Mouse (Mus musculus) right cerebral cortex, adult 2 months (tissue): ENCODE measurements around the gene Lbp.
A peak's percentile ranks its signal among the peaks of the same experiment; 100 is the strongest.

ENCODE experiments used
- DNase-seq, 2 experiments: peaks; one replicate each; pipeline ENCODE4 v3.0.0; 2021 to 2022; ENCODE audit warnings: low spot score in 2 of 2

The Lbp gene

DNA sequence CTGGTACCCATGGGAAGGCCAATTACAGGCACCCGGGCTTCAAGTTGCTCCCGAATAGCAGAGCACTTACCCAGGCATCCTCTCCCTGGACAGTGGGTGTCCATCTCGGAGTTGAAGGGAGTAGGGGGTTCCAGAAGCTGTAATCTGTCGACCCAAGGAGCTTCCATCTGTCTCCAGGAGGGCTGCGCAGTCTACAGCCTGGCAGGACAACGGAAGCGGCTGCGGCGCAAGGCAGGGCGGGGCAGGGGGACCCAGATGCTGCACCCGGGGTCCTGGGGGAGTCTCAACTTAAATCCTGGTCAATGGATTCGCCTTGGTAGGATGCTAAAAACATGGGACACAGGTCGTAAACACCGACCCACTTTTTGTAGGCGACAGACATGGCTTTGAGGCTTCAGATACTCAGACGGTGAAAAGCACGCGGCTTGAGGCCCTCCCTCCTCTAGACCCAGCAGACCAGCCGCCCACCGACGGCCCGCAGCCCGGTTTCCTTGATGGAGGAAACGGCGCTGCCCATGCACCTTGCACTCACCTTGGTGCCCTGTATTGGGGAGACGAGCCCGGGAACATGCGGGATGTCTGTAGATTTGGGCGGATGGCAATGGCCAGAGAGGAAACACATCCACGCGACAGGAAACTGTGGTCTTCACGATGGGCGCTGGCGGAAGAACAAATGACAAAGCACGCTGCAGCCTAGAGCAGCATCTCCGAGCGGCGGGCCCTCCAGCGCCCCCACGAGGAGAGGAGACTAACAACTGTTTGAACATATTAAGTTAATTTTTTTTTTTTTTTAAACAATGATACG is 54.8 kb downstream of the Lbp start:
- DNase-seq, result peak; percentile 89 to 91

DNA sequence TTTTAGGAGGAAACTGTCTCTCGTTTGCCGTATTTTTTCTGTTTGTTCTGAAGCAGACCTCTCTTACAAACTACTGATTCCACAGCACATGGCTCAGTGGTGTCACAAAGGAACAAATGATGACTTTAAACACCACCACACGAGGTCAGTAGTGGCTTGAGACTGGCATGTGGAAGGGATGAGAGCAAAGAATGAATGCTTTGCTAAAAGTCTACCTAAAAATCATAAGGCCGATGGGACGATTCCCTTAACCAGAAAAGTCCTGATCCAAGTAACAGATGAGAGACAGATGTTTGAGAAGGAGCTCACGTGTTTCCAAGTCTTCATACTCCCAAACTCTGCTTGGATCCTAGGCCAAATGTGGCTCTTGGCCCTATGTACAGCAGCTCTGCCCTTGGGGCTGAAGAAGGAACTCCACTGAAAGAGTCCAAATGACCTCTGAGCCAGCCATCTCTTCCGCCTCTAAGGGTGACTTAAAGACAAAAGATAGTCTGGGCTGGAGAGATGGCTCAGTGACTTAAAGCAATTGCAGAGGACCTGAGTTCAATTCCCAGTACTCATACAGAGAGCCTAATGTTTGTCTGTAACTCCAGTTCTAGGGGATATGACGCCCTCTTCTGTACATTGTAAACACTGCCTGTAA is 55.5 kb downstream of the Lbp start:
- DNase-seq, result no peak

DNA sequence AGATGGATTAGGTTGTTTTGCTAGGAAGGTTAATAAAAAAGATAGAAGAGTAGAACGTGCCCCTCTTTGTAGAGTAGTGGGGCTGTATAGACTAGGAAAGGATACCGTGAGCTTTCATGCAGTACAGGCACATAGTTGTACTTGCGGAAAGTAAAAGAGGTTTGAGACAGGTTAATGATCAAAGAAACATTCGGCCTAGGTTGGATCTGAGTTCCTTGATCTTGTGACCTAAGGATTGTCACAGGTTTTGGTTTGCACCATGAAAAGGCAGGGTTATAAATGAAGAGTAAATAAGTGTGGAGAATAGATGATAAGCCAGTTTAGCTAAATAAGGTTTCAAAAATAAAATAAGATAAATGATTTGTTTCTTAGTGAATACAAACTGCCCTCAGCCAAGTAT is 57.9 kb downstream of the Lbp start:
- DNase-seq, result no peak

DNA sequence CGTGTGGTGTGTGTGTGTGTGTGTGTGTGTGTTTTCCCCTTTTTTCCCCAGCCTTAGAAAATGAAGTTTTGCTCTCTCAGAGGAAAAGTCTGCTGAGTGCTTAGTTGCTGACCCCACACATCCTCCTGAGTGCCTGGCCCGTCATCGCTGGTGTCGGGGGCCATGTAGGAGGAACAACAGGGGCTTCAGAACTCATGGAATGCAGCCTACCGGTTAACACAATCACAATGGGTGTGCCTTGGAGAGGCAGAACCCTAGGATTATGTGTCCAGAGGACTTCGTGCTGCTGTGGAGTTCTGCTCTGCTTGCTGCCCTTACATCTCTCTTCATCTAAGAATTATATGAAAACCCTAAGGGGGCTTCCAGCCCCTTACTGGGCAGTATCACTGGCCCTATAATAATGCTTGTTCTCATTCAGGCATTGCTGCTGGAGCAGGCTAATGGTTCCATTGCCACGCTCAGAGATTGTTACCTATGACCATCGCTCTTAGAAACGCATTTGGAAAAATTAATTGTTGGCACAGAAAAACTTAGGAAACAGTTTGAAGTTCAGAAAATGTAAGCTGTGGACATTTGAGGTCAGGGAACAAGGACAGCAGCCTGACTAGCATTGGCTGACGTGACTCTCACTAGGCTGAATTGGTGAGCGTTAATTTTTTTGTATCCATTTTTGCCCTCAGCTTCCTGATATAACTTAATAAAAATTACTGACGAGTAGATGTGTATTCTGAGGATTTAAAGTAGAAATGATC is 59.0 kb downstream of the Lbp start:
- no peak for DNase-seq

DNA sequence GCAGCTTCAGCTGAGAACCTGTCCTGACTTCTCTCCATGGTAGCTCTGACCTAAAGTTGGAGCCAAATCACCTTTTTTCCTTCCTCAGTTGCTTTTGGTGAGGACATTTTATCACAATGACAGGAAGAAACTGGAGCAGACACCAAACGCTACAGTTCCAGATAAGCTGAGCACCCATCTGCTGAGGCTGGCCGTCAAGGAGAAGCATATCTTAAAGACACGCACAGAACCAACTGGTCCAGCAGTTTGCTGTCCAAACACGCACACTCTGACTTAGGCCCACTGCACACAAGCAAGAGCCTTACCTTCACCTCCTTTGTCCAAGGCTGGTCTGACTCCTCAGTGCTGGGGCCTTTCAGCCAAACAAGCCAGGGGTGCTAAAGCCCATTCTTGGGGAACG is 61.4 kb downstream of the Lbp start:
- DNase-seq, result no peak

DNA sequence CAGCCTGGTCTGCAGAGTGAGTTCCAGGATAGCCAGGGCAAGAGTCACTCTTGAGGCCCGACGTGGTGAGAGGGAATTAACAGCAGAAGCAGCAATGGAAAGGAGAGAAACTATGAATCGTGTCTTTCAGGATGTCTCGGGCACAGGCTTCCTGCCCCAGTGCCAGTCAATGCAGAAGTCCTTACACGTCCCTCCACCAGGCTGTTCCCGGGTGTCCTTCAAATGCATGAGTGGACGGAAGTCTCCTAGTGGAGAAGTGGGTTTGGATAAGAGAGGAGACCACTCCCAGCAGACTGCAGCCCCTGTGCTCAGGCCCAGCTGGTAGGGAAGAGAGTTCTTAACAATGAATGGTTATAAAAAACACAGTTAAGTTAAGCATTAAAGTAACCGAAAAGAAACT is 62.0 kb downstream of the Lbp start:
- no peak for DNase-seq

DNA sequence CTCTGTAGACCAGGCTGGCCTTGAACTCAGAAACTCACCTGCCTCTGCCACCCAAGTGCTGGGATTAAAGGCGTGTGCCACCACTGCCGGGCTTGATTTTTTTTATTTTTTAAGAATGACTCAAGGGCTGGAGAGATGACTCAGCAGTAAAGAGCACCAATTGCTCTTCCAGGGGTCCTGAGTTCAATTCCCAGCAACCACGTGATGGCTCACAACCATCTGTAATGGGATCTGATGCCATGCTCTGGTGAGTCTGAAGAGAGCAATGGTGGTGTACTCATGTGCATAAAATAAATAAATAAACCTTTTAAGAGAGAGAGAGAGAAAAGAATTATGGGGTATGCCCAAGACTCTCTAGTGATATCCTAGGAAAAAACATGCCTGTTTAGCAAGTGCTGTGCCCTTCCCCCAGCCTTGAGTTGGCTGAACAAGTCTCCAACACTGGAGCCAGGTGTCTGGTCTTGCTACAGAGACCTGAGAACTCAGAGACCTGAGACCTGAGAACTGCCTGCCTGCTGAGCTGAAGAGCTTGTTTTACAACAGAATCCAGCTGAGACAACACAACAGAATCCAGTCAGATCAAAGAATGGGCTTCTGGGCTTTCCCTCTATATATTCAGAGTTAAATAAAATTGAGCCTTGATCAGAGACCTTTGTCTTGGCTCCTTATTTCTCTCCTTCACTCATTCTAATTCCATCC is 63.3 kb downstream of the Lbp start:
- no peak for DNase-seq

DNA sequence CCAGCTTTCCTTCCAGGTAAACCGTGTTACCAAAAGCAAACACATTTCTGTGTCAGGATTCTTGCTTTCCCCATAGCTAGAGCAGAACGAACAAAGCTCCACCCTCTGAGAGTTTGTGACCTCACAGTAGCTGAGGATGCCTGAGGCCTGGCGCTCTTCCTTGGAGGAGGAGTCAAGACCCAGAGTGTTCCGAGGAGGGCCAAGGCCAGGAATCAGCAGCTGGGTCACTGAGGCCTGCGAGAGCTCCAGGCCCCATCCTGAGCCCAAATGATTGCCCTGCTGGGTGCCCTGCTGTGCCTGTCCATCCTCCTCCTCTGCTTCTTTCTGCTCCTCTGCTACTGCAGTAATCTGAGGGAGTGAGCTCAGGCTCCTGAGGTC is 63.9 kb downstream of the Lbp start:
- no peak for DNase-seq

DNA sequence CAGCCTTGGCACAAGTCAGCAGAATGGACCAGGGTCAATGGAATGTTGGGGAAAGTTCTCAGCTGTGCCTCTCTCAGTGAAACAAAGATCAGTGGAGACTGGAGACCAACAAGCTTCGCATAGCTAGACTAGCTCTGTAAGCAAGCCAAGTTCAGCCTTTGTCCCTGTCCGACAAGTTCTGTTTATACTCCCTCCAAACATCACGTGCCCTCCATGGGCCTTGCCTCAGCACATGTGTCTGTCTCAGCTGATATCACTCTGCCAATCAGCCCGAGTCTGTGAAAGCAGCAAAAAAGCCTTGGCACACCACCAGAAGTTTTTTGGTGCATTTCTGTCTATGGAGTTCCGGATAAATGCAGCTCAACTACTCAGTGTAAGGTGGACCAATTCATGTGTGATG is 66.8 kb downstream of the Lbp start:
- no peak for DNase-seq

DNA sequence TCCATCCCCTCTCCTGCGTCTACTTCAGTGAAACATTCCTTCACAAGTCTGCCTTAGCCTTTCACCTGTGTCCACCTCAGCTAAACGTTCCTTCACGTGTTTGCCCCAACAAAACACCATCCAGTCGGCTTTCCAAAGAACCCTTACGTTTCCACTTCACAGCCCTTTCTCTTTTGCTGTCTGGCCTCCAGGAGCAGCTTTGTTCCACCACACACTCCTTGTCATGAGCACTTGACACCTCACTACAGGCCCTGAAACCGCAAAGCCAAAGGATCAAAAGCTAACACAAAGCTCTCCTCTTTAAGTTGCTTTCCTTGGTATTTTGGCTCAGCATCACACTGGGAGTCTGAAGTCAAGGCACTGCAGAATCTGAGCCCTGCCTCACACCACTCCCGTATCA is 67.2 kb downstream of the Lbp start:
- DNase-seq, result no peak

DNA sequence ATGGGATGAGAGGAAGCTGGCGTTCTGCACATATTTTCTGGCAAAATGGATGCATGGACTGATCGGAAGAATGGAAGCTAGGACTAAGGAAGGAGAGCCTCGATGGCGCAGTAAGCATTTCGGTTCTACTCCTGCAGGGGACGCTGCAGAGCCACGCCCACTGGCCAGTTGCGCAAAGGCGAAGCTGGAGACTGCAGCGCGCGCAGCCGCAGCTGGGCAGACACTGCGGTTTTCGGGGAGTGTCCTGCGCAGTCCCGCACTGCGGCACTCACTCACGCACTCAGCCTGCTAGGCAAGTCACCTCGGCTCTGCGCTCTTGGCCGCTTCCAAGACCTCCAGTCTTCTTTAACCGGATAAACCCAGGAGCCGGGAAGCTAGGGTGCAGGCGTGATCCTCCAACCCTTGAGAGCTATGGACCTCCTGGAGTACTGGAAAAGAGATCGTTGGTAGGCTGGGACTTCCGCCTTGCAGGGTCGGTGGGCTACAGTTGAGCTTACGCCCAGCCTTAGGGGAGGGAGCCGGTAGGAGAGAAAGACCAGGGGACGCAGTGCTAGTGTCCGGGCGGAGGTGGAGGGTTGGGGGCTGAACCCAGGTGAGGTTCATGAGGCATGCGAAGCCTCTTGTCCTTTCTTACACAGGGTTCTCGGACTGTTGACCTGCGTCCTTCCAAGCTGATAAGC is 69.3 kb downstream of the Lbp start, which contains the start of gene Snhg11:
Snhg11 (plus strand) TSS at position 196 of the 680 bp plus-strand sequence.
- peak; percentile 91 to 95 for DNase-seq

DNA sequence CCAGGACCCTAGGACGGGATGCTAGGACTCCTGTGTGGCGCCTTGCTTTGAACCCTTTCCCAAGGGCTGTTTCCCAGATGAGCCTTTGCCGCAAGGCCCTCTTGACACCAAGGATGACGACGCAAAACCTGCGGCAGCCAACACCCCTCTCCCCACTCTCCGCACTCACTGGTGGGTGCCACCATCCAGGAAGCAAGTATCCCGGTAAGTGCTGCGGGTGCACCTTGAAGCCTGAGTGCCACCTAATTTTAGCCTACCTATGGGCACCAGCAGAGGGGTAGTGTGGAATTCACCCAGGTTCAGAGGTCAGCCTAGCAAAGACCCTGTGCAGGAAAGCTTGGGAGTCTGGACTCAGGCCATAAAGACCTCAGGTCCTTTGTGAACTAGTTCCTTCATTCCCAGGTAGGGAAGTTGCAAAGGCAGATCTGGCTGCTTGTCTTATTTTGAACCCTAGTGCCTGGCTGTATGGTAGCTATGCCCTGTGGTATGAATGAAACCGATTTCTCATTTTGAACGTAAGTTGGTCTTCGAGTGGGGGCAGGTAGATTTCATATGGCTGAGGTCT is 69.9 kb downstream of the Lbp start:
- peak in 1 of 2 experiments; percentile 30 for DNase-seq

DNA sequence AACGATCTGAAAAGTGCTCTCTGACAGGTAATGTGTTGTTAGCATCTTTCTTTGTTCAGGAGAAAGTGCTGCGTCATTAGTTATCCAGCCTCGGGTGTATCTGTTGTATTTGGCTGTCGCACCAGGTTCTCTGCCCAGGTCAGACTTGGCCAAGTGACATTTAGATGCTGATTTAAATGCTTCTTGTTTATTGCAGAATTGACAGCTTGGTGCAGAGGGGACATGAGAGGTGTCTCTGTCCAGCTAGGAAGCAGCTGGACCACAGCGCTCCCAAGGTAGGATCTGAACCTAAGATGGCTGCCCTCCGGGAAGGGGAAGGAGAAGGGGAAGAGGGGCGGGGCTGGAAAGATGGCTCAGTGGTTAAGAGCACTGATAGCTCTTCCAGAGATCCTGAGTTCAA is 70.5 kb downstream of the Lbp start:
- peak; percentile 58 to 68 for DNase-seq

DNA sequence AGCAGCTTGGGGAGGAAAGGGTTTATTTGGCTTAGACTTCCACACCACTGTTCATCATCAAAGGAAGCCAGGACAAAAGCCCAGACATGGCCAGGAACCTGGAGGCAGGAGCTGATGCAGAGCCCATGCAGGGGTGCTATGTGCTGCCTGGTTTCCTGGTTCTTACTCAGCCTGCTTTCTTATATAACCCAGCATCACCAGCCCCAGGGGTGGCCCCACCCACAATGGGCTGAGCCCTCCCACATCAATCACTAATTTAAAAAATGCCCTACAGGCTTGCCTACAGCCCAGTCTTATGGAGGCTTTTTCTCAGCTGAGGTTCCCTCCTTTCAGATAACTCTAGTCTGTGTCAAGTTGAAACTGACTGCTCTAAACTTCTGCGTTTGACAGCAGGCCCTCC is 71.5 kb downstream of the Lbp start:
- DNase-seq, result peak; percentile 49 to 56

DNA sequence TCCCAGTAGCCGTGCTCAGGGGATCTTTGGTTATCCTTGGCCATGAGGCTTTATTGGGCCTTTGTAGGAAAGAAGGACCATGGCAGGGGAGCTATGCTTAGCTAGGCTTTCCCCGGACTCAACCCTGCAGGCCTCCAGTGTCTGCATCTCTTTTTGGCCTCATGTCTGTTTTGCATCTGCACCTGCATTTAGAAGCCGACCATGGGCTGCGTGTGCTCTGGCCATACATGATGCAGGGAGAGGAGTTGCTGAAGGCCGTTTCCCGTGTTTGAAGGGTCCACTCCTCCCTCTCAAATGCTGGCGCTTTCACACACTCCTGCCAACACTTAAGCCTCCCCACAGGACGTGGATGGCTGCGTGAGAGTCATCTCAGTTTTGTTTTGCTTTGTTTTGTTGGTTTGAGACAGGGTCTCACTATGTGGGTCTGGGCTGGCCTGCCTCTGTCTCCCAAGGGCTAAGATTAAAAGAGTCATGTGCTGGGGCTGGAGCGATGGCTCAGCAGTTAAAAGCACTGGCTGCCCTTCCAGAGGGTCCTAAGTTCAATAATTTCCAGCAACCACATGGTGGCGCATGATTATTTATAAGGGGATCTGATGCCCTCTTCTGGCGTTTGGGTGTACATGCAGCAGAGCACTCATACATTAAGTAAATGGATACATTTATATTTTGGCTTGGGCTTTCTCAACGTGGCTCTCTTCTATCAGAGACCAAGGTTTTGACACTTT is 73.2 kb downstream of the Lbp start:
- DNase-seq, result peak; percentile 71
